Mouse (Mus musculus) intestine, embryonic 15.5 days (tissue): ENCODE data around the gene Cnih3. TPM values are rescaled to one million over a fixed set of nuclear protein-coding genes. Genes with fewer than 3 reads are reported as not detected.

Experiments
- ATAC-seq: fragments of 200-750 bp; cut with Nextera tagmentation; 2 replicates; pipeline ENCODE4 v1.8.0; 2017; ENCODE audit warnings: moderate TSS enrichment, moderate library complexity
- H3K27ac ChIP-seq: fragments of 300-500 bp; sonication (generic); 2 replicates; pipeline ENCODE4 v1.5.1; 2015; ENCODE audit warnings: mild to moderate bottlenecking, inconsistent platforms
- H3K27me3 ChIP-seq: fragments of 300-500 bp; sonication (generic); replicated peaks from 2 replicates; pipeline ENCODE4 v1.6.1; 2015; ENCODE audit warnings: inconsistent platforms
- H3K36me3 ChIP-seq: fragments of 300-500 bp; sonication (generic); 2 replicates; pipeline ENCODE4 v1.6.1; 2015; ENCODE audit warnings: inconsistent platforms
- H3K4me1 ChIP-seq: fragments of 300-500 bp; sonication (generic); replicated peaks from 2 replicates; pipeline ENCODE4 v1.6.1; 2015; ENCODE audit warnings: inconsistent platforms
- H3K4me2 ChIP-seq: fragments of 300-500 bp; sonication (generic); replicated peaks from 2 replicates; pipeline ENCODE4 v1.6.1; 2015; ENCODE audit warnings: mild to moderate bottlenecking, inconsistent platforms
- H3K4me3 ChIP-seq: fragments of 300-500 bp; sonication (generic); replicated peaks from 2 replicates; pipeline ENCODE4 v1.5.1; 2015; ENCODE audit warnings: inconsistent platforms
- H3K9ac ChIP-seq: fragments of 300-500 bp; sonication (generic); 2 replicates; pipeline ENCODE4 v1.6.1; 2015; ENCODE audit warnings: inconsistent platforms
- H3K9me3 ChIP-seq: fragments of 300-500 bp; sonication (generic); 2 replicates; pipeline ENCODE4 v1.6.1; 2016; ENCODE audit warnings: inconsistent platforms
- WGBS: fragments of 180-500 bp; shearing (Covaris S2); methylation state at CpG from one replicate; pipeline ENCODE4 v1.1.7; 2015; 5-methylcytosine and 5-hydroxymethylcytosine counted together
- polyA plus RNA-seq: library from polyadenylated mRNA; unstranded; fragments of >200 nt; fragmentation: Nextera tagmentation; extraction: Ambion mirVana; gene quantifications from 2 replicates; pipeline ENCODE4 v1.2.1, GENCODE M21; 2015

Gene Cnih3
- polyA plus RNA-seq, 1 experiment from 2014 or later = 0.20 TPM

DNA sequence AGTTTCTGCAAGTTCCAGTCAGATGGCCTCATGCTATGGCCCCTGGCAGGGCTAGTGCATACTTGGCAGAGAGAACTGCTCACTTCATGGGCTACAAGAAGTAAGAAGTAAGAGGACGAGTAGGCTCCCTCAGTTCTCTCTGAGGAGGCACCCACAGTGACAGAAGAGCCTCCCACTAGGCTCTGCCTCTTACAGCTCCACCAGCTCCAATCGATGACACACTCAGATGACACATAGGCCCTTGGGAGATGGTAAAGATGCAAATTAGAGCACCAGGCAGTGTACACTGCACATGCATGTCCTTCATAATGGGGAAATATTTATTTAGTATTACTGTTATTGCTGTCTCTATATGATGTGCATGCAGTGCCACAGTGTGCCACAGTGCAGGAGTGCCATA lies 62.6 kb downstream of the Cnih3 start:
- Histone ChIP-seq H3K9ac (no peak overlapping the region), H3K4me3 (no peak overlapping the region), H3K9me3 (no peaks in the 10 kb centered on the region), H3K36me3 (no peaks in the 10 kb centered on the region), H3K27me3 (no peaks in the 10 kb centered on the region), H3K27ac (no peak overlapping the region), H3K4me2 (no peak overlapping the region), H3K4me1 (peaks cover 7% of the 10 kb centered on the region)
- no peak for ATAC-seq
- 84% methylated on average over 2 of the region's 2 CpGs for WGBS

DNA sequence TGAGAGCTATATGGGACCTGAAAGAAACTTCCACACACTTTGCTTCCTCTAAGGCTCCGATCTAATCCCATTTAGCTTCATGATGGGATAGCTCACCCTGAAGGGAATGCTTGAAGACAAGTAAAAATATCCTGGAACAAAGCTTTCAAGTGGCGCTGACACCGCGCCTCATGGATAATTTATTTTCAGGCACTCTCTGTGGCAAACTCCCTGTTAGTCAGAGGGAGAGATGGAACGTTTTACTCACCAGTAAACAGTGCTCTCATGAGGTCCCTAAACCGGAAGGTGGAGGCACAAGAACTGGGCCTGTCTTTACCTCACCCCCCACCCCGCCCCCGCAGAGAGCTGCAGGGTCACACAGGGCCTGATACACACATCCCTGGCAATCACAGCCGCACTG lies 64.4 kb downstream of the Cnih3 start:
- H3K4me3 ChIP-seq = no peak overlapping the region

DNA sequence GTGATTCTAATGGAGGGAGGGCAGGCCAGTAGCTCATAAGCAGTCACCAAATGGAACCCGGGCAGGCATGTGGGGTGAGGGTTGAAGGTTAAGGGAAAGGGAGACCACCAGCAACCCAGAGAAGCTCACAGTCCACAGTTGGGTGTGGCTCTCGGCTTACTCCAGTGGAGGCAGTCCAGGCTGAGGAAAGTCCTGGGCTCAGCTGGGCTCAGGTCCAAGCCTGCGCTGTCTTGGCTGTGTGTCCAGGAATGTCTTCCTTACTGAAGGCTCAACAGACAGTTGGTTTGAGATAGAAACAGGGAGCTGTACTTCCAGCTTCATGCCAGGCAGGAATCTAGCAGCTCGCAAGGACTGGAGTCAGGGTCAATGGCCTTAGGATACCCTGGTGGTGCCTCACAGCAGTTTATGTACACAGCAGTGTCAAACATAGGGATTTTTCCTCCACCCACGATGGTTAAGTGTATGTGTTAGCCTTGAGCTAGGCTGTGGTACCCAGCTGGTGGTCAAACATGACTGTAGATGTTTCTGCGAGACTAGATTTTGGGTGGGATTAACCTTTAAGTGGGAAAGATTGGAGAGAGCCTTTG lies 65.6 kb downstream of the Cnih3 start:
- peak; percentile 74 for ATAC-seq
- Histone ChIP-seq H3K4me3 (no peak overlapping the region), H3K9me3 (no peaks in the 10 kb centered on the region), H3K4me1 (peaks cover 7% of the 10 kb centered on the region), H3K4me2 (no peak overlapping the region), H3K27ac (no peak overlapping the region), H3K9ac (no peak overlapping the region), H3K36me3 (no peaks in the 10 kb centered on the region), H3K27me3 (no peaks in the 10 kb centered on the region)
- WGBS = 50% methylated on average over 6 of the region's 6 CpGs

More for the DNA sequence above, 64.4 kb downstream of the Cnih3 start:
- Histone ChIP-seq H3K4me2 (no peak overlapping the region), H3K9me3 (no peaks in the 10 kb centered on the region), H3K9ac (no peak overlapping the region), H3K36me3 (no peaks in the 10 kb centered on the region), H3K4me1 (peaks cover 7% of the 10 kb centered on the region), H3K27ac (no peak overlapping the region), H3K27me3 (no peaks in the 10 kb centered on the region)
- 68% methylated on average over 9 of the region's 9 CpGs for WGBS
- ATAC-seq = no peak

DNA sequence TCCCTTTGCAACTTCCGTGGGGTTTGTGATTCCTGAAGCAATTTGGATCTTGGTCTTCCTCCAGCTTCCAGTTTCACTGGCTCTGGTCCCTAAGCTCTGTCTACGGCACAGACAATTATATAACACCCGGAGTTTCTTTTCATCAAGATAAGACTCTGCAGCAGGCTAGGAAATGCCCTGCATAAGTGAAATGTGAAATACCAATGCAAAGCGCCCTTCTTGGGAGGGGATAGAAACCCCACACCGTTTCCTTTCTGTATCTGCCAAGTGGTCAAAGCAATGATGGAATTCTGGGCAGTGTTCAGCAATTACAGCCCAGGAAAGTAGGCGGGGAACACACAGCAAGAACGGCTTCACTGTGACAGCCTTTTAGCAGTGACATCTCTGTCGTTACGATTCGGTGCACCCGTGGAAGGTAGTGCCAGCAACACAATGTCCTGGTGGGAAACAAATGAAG lies 67.7 kb downstream of the Cnih3 start:
- Histone ChIP-seq H3K36me3 (no peaks in the 10 kb centered on the region), H3K4me3 (no peak overlapping the region), H3K27ac (no peak overlapping the region), H3K4me2 (no peak overlapping the region), H3K27me3 (no peaks in the 10 kb centered on the region), H3K9me3 (no peaks in the 10 kb centered on the region), H3K4me1 (peaks cover 7% of the 10 kb centered on the region), H3K9ac (no peak overlapping the region)
- 59% methylated on average over 11 of the region's 11 CpGs for WGBS
- ATAC-seq = no peak

DNA sequence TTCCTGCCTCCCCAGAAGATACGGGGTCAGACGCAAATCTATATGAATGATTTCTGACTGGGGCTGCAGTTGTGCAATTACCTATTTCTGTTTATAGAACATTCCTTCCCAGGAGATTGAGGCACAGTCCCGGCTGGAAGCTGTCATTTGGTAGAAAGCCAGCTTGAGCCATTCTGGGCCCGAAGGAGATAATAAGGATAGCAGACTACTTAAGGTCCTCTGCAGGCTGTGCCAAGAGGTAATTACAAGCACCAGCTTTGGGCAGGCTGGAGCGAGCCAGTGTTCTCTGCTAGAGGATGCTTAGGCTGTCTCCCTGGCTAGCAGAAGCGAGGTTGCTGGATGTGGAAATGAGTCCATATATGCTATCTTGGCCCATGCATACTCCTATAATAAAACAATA lies 70.4 kb downstream of the Cnih3 start:
- Histone ChIP-seq H3K27me3 (no peaks in the 10 kb centered on the region), H3K27ac (no peak overlapping the region), H3K4me2 (no peak overlapping the region), H3K4me3 (no peak overlapping the region), H3K9me3 (no peaks in the 10 kb centered on the region), H3K36me3 (no peaks in the 10 kb centered on the region), H3K9ac (no peak overlapping the region), H3K4me1 (peaks cover 8% of the 10 kb centered on the region)
- WGBS = 49% methylated on average over 6 of the region's 6 CpGs
- ATAC-seq = no peak

DNA sequence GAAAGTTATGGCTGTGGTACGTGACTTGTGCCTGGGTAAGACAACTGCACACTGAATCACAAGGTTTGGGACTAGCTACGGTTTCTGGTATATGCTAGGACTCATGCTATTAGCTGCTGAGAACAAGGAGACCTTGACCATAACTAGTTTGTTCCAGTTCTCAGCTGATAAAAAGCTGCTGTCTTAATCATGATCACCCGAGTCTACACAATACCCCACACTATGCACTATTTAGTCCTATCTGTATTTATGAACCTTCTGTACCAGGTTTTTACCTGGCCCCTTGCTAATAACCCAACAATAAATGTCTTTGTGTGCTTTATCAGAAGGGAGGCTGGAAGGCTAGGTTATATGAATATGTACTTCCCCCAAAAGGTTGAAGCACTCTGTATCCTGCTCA lies 72.5 kb downstream of the Cnih3 start:
- Histone ChIP-seq H3K9me3 (no peaks in the 10 kb centered on the region), H3K4me1 (0 out of 2 replicates have a peak, but pooled peaks cover 3% of the 10 kb centered on the region), H3K4me3 (no peak overlapping the region), H3K27me3 (no peaks in the 10 kb centered on the region), H3K4me2 (no peak overlapping the region), H3K27ac (no peak overlapping the region), H3K9ac (no peak overlapping the region), H3K36me3 (no peaks in the 10 kb centered on the region)
- peak; percentile 84 for ATAC-seq
- WGBS = 70% methylated on average over 3 of the region's 3 CpGs

DNA sequence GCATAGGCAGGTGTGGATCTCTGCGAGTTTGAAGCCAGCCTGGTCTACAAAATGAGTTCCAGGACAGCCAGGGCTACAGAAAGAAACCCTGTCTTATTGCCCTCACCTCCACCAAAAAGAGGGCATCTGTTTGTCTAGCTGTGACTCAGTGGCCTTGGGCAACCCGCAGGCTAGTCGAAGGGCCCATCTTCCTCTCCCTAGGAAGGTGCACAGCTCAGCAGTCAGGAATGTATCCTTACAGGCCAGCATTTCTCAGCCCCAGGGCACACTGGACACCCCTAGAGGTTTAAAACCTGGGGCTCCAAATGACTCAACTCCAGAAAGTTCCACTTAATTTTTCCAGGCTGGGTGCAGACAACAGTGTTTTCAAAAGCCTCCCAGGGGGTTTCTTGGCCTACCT lies 73.0 kb downstream of the Cnih3 start:
- Histone ChIP-seq H3K4me1 (0 out of 2 replicates have a peak, but pooled peaks cover 3% of the 10 kb centered on the region), H3K4me2 (no peak overlapping the region), H3K27ac (no peak overlapping the region), H3K9me3 (no peaks in the 10 kb centered on the region), H3K9ac (no peak overlapping the region), H3K4me3 (no peak overlapping the region), H3K27me3 (no peaks in the 10 kb centered on the region), H3K36me3 (no peaks in the 10 kb centered on the region)
- ATAC-seq = no peak
- 70% methylated on average over 3 of the region's 3 CpGs for WGBS

DNA sequence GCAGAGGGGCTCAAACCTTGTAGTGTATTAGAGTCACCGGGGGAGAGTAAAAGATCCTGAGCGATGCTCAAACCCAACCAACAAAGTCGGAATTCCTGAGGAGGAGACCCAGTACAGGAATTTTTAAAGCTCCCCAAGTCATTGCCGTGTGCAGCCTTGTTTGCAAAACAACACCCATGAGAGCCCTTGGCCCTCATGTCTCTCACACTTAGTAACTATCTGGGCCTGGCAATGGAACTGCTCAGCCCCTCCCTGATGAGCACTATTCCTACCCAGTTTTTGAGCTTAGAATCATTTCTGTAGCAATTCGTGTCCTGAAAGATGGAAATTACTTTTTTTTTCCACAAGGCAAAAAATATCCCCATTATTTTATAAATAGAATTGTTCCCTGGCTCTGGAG lies 74.0 kb downstream of the Cnih3 start:
- Histone ChIP-seq H3K27me3 (no peaks in the 10 kb centered on the region), H3K4me1 (0 out of 2 replicates have a peak, but pooled peaks cover 3% of the 10 kb centered on the region), H3K9ac (no peak overlapping the region), H3K4me2 (no peak overlapping the region), H3K9me3 (no peaks in the 10 kb centered on the region), H3K36me3 (no peaks in the 10 kb centered on the region), H3K4me3 (no peak overlapping the region), H3K27ac (no peak overlapping the region)
- 84% methylated on average over 5 of the region's 5 CpGs for WGBS
- no peak for ATAC-seq

DNA sequence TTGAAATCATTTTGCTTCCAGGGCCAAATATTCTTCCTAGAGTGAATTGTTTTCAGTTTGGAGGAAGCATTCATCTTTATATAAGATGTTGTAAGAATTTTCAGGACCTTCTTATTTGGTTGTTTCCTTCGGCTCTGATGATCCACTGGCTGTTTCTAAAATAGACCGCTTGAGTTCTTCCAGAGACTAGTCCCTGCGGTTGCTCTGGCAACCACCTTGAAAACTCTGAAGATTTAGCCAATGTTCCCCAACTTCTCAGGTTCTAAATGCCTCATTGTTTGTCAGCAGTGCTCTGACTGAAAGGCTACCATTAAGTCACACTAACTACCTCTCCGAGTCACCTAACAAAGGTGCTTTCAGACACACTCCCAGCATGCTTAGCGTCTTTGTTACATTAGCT lies 80.8 kb downstream of the Cnih3 start:
- no peaks in the 10 kb centered on the region for H3K36me3 ChIP-seq
- 79% methylated on average over 5 of the region's 5 CpGs for WGBS

DNA sequence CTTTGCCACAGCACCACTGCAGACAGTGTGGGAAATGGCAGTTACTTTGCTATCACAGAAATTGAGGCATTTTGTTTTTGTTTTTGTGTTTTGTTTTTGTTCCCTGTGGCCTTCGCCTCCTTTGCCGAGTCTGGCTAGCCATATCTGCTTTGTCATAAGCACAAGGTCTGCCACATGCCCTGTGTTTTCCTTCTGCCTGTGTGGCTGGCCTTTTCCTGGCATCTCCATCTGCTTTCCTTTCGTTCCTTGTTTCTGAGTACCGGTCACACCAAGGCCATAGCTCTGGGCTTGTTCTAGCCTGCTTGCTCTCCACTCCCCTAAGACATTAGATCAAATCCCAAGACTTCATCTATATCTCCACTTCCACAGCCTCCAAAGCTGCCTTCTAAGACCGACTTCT lies 83.0 kb downstream of the Cnih3 start:
- Histone ChIP-seq H3K4me1 (no peaks in the 10 kb centered on the region), H3K4me3 (no peak overlapping the region), H3K27ac (no peak overlapping the region), H3K4me2 (no peak overlapping the region), H3K9ac (no peak overlapping the region), H3K27me3 (no peaks in the 10 kb centered on the region), H3K36me3 (no peaks in the 10 kb centered on the region), H3K9me3 (no peaks in the 10 kb centered on the region)
- ATAC-seq = no peak
- 61% methylated on average over 5 of the region's 5 CpGs for WGBS

More for the DNA sequence above, 80.8 kb downstream of the Cnih3 start:
- no peak for ATAC-seq
- H3K9ac ChIP-seq = no peak overlapping the region
- H3K4me1 ChIP-seq = no peaks in the 10 kb centered on the region
- H3K4me3 ChIP-seq = no peak overlapping the region
- no peaks in the 10 kb centered on the region for H3K27me3 ChIP-seq
- H3K9me3 ChIP-seq = no peaks in the 10 kb centered on the region
- H3K27ac ChIP-seq = no peak overlapping the region
- H3K4me2 ChIP-seq = no peak overlapping the region

DNA sequence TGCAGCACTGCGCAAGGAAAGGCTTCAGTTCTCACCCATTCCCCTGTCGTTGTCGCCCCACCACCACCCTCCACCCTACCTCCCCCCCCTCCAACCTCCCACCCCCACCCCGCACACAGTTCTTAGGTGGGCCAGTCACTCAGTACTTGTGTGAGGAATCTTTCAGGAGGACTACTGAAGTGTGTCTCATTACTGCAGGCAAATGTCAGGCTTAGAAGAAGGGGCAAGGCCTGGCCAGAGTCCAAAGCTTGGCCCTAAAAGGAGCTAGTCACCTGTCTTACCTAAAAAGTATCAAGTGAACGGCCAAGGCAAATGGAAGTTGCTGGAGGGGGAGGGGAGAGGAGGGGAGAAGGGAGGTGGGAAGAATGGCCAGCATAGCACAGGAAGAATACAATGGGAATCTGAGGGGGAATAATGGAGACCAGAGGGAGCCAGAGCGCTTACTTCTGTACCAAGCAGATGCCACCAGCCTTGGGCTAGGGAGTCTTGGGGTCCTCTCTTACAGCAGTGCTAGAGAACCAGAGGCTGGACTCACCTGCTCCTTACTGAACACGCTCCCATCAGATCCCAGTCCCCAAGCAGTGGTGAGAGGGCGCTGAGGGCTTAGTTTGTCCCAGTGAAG lies 88.7 kb downstream of the Cnih3 start:
- ATAC-seq = no peak
- Histone ChIP-seq H3K27ac (peak overlapping the region; percentile 45), H3K27me3 (no peaks in the 10 kb centered on the region), H3K9me3 (no peaks in the 10 kb centered on the region), H3K36me3 (no peaks in the 10 kb centered on the region), H3K4me2 (no peak overlapping the region), H3K4me1 (no peaks in the 10 kb centered on the region), H3K9ac (no peak overlapping the region), H3K4me3 (no peak overlapping the region)
- WGBS = 78% methylated on average over 8 of the region's 8 CpGs

DNA sequence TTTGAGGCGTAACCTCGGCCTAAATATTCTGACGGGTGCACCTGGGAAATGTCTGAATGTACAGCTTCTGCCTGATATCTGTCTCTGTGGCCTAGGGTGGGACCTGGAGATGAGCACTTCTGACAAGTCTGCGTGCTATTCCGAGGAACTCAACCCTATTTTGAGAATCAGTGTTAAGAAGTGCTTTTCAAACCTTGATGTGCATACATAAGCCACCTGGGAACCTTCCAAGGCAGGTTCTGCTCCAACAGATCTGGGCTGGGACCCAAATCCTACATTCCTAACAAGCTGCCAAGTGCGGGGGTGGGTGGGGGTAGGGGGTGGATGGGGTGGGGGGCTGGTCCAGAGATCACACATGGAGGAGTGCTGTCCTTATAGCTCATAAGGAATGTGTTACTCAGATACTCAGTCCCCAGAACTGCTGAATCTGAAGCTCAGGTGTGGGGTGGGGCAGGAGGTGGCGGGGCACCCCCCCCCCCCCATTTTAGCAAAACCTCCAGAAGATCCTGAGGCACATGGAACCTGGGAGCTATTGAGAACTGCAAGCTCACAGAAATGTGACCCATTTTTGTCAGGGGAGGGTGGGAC lies 89.3 kb downstream of the Cnih3 start:
- Histone ChIP-seq H3K9me3 (no peaks in the 10 kb centered on the region), H3K4me2 (no peak overlapping the region), H3K4me1 (no peaks in the 10 kb centered on the region), H3K9ac (no peak overlapping the region), H3K36me3 (no peaks in the 10 kb centered on the region), H3K27ac (peak overlapping the region; percentile 45), H3K27me3 (no peaks in the 10 kb centered on the region), H3K4me3 (no peak overlapping the region)
- 68% methylated on average over 7 of the region's 7 CpGs for WGBS
- ATAC-seq = peak; percentile 51; the same call in 1 of the 2 replicates

DNA sequence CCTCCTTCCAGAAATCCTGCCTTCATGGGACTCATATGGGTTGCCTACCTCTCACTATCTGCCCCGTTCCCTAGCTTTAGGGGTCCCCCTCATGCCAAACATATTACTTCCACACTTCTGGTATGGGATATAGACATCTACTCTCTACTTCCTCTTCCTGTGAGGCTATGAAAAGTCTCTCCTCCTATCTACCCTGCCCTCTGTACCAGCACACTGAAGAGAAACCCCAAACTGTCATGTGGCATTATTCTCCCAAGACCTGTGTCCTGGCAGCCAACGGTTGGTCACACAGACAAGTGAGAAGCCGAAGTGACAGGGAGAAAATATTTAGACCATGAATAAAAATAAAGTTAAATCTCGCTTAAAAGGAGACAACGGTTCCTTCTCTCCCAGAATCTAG lies 92.6 kb downstream of the Cnih3 start:
- Histone ChIP-seq H3K9me3 (no peaks in the 10 kb centered on the region), H3K4me3 (no peak overlapping the region), H3K9ac (no peak overlapping the region), H3K27me3 (no peaks in the 10 kb centered on the region), H3K4me2 (no peak overlapping the region), H3K36me3 (no peaks in the 10 kb centered on the region), H3K4me1 (no peaks in the 10 kb centered on the region), H3K27ac (no peak overlapping the region)
- ATAC-seq = no peak
- WGBS = 91% methylated on average over 5 of the region's 5 CpGs
